Mouse (Mus musculus): Measurements from ENCODE around the gene Slit3.

- TF ChIP-seq CTCF (IDR thresholded peaks at IDR 0.05) (no peak), EP300 (IDR thresholded peaks at IDR 0.05) (no peak)
Observed at GRCm38 (mm10) chr11:35726341-35726846, 605.4 kb downstream of the Slit3 start.

All from lung, postnatal 0 days (tissue).